Mouse (Mus musculus): Measurements from ENCODE around the gene Daxx.

The Daxx gene

DNA sequence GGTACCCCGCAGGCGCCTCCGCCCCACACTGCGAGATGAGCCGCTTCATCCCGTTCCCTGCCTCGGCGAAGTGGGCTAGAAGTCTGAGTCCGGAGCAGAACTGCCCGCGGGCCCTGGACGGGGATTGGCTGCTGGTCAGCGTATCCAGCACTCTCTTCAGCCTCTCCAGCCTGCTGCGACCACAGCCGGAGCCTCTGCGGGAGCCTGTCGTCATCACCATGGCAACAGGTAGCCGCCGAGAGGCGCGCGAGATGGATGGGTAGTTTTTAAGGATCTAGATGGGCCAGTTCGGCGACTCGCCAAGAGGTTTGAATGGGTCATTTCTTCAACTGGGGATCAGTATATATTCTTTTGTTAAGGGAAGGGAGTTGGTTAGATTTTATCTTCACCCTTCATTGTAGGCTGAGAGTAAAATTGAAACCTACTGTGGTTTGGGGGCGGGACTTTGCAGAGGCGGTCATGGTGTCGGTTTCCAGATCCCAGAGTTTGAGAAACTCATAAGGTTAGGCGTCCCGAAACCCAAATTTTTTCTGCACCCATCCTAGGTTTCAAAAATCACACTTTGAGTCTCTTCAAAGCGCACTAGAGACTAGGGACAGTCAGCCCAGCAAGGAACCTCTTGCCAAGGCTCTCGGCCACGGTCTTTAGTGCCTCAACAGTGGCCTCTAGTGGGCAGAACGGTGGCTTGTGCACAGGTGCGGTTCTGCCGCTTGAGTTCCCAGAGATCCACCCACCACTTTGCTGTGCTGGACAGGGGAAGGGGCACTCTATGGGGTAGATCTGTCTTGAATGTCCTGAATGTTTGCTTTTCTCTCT, 11.3 kb downstream of the Daxx start:
- in situ Hi-C loops (cut with MboI, MseI), result no loop called here

DNA sequence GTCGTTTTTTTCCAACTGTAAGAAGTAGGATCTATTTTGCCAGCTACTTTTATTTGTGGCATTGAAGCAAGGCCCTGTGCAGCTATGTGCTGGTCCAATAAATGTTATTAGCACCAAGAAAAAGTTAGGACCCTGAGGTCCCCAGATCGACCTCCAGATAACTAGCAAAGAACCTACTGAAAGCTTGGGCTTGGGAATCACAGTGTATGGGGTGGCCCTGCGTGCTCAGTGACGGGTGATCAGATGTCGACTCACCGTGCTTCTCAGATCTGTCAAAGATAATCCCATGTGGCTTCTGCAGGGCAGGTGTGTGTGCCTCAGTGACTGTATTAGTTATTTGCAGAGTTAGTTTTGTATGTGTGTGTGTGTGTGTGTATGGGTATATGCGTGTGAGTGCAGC, 12.1 kb downstream of the Daxx start:
- in situ Hi-C loops (cut with MboI, MseI), result no loop called here

DNA sequence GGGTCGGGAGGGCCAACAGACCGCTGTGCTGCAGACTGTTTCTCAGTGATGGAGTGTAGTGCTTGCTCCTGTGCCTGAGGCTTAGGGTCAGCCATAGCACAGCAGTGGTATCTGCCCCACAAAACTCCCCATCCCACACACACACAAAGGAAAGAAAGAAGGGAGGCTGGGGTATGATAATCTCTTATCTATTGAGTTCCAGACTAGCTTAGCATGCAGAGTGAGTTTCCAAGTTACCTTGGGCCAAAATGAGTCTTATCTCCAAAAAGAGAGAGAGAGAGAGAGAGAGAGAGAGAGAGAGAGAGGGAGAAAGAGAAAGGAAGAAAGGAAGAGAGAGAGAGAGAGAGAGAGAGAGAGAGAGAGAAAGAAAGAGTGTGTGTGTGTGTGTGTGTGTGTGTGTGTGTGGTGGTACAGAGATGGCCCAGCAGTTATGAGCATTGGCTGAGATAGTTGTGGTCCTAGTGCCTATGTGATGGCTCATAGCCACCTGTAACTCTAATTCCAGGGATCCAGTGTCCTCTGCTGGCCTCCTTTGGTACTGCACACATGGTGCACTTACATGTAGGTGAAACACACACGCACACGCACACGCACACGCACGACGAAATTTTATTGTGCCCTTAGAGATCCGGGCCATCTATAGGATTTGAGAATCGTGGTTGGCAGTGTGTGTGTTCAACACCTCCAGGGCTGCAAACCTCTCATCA, 15.5 kb downstream of the Daxx start:
- in situ Hi-C loops (cut with MboI, MseI), result no loop called here

DNA sequence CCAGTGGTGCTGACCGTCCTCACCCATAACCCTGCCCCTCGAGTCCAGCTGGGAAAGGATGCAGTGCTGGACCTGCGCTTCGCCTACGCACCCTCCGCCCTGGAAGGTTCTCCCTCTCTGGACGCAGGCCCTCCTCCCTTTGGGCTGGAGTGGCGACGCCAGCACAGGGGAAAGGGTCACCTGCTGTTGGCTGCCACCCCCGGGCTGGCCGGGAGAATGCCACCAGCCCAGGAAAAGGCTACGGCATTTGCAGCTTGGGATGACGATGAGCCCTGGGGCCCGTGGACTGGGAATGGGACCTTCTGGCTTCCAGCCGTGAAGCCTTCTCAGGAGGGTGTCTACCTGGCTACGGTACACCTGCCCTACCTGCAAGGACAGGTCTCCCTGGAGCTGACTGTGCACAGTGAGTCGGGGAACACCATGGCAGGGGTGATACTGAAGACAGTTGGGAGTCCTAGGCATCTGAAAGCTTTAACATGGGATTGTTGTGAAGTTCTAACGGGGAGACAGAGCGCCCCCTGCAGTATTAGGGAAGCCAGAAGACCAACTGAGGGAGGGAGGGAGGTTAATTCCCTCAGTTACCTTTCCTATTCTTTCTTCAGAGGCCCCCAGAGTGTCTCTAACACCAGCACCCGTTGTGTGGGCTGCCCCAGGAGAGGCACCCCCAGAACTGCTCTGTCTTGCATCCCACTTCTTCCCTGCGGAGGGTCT, 16.3 kb downstream of the Daxx start:
- in situ Hi-C loops (cut with MboI, MseI), result no loop called here

DNA sequence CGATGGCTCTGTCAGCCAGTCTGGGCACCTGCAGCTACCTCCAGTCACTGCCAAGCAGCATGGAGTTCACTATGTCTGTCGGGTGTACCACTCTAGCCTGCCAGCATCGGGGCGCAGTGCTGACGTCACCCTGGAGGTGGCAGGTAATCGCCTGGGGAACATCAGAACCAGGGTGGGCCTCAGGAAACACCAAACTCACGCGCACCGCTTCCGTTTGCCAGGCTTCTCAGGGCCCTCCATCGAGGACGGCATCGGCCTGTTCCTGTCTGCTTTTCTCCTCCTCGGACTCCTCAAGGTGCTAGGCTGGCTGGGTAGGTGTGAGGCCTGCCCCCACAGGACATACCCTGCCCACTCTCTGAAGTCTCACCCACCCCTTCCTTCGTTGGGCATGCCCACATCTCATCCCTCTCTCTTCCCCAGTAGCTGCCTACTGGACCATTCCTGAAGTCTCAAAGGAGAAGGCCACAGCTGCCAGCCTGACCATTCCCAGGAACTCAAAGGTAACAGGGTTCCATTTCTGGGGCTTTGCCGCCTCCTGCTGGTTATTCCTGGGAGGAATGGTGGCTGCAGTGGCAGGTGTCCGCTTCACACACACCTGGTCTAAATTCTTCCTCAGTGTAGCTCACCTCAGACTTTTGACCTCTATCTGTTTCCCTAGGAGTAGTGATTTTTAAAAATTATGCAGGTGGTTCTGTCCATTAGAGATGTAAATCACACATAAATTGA, 17.2 kb downstream of the Daxx start:
- in situ Hi-C loops (cut with MboI, MseI), result no loop called here

DNA sequence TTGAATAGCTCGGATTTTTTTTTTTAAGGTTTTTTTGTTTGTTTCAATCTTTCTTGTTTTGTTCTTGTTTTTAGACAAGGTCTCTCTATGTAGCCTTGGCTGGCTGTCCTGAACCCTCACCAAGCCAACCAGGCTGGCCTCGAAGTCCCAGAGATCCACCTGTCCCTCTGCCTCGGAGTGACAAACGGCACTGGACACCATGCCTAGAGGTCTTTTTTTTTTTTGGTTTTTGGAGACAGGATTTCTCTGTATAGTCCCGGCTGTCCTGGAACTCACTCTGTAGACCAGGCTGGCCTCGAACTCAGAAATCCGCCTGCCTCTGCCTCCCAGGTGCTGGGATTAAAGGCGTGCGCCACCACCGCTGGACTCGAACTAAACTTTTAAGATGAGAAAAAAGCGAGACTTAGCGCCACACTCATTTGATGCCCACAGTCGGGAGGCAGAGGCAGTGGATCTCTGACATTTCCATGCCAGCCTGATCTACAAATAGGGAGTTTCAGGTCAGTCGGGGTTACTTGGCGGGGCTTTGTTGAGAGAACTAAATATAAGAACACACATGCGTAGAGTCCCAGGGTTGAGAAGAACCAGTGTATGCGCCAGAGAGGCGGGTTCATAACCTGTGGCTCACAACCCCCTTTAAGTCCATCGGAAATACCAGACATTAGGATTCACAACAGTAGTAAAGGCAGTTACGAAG, 19.2 kb downstream of the Daxx start:
- in situ Hi-C loops (cut with MboI, MseI), result no loop called here

DNA sequence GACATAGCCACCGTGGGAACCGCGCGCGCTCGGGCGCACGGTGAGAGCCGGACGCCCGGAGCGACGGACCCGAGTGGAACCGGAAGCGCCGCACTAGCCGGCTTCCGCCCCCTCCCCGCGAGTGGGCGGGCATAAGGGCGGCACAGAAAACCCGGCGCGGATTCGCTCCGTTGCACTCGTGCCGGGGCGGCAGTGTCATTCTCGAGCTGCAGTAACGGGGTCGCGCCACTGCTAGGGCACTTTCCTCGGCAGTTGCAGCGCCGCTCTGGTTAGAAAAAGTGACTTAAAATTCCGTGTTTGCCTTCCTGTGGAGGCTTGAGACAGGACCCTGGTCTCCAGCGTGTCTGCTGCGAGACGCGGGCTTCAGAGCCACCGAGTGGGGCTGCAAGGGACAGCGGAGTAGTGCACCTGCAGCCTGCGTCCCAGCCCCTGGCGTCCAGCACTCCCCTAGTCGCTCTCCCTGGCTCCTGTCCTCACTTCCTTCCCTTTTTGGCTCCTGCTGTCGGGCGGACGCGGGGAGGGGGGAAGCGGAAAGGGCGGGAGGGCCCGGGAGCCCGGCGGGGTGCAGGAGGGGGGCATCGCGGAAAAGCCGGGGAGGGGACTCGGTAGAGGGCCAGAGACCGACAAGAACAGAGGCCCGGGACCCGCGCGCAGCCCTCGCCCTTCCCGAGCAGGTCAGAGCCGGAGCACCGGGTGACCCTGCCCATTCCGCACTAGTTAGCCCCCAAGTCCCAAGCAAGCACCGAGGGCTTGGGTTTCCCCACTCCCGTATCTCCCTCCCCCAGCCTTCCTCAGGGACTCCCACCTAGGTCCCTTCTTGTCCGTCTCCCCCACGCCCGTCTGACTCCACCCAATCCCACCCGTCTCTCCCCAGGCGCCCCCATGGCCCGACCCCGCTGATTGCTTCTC, 20.4 kb downstream of the Daxx start, which contains the start of gene Rgl2:
TSS of gene Rgl2 (plus strand) at position 173 of the 909 bp plus-strand sequence.
- in situ Hi-C loops (cut with MboI, MseI), result loop anchor here (5.0 kb wide), 1 partner anchor 37 kb away; the partner anchor contains the start of gene Kifc1

DNA sequence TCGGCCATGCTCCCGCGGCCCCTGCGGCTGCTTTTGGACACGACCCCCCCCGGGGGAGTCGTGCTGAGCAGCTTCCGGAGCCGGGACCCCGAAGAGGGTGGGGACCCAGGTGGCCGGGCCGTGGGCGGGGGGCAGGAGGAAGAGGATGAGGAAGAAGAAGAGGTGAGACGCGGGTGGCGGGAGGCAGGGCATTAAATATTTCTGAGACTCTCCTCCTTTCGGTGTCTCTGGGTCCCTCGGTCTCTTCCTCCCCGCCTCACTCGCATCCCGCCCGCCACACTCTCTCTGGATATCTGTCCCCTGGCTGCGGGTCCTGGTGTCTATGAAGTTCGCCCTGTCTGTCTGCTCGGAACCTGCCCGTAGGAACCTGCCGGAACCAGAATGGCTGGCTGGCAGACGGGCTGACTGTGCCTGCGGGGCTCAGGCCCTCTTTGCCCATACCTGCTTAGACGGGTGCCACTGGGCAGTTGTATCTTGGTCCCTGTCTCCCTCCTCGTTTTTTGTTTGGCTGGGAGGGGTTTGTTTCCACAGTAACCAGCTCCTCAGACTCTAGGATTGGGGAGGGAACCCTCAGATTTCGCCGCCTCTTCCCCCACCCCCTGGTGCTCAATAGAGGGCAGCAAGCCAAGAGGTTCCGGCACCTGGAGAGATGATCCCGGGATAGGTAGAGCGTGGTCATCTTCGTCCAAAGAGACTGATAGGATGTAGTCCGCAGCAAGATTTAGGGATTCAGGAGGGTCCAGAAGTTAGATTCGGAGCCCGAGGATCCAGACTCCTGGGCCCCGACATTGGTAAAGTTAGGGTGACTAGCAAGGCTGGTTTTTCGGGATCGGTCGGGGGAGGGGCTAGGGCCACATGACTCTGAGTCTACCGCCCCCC, 21.3 kb downstream of the Daxx start:
- in situ Hi-C loops (cut with MboI, MseI), result loop anchor here (5.0 kb wide), 1 partner anchor 38 kb away; the partner anchor contains the start of gene Kifc1

DNA sequence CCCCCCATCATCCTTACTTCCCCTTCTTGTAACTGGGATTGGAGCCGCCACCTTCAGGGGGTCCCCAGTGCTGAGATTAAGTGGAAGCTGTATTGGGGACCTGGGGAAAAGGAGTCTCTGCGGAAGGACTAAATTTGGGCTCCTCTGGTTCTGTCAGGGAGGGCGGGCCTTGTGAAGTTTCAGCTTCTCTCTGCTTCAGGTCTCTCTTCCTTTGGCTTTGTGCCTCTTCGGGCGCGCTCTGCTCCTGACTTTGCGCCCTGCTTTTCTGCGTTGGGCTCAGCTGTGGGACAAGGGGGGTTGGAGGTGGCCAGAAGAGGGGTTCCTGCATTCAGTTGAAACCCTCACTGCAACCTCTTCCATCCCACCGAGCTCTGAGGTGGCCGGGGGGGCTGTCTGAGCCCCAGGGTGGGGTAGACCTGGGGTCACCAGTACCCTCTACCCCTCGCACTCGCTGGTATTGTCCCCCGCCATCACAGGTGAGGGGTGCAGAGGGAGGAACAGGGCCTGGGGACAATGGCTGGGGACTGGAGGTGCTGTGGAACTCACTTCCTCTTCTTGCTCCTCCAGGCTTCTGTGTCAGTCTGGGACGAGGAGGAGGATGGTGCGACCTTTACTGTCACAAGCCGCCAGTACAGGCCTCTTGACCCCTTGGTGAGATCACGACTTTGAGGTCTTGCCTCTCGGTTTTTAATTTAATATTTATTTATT, 22.1 kb downstream of the Daxx start:
- in situ Hi-C loops (cut with MboI, MseI), result loop anchor here (5.0 kb wide), 1 partner anchor 39 kb away; the partner anchor contains the start of gene Kifc1

DNA sequence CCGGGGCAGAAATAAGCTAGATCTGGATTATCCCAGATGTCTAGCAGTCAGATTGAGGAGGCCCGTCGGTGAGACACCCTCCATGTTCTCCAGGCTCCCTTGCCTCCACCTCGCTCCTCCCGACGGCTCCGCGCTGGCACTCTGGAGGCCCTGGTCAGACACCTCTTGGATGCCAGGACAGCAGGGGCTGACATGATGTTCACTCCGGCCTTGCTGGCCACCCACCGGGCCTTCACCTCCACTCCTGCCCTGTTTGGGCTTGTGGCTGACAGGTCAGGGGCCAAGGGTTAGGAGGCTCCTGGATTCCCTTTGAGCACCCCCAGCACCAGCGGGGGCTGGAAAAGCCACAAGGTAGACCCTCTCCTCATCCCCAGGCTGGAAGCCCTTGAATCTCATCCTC, 22.7 kb downstream of the Daxx start:
- in situ Hi-C loops (cut with MboI, MseI), result loop anchor here (5.0 kb wide), 1 partner anchor 40 kb away; the partner anchor contains the start of gene Kifc1

DNA sequence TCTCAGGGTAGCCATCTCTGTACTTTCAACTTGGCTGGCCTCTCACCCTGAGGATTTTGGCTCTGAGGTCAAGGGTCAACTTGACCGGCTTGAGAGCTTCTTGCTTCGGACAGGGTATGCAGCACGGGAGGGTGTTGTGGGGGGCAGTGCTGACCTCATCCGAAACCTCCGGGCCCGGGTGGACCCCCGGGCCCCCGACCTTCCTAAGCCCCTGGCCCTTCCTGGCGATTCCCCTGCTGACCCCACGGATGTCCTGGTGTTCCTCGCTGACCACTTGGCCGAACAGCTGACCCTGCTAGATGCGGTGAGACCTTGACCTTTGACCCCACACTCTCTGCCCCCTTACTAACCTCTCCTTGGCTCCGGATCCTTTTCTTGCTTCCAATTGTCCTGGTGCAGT, 23.2 kb downstream of the Daxx start:
- in situ Hi-C loops (cut with MboI, MseI), result loop anchor here (5.0 kb wide), 1 partner anchor 40 kb away; the partner anchor contains the start of gene Kifc1

DNA sequence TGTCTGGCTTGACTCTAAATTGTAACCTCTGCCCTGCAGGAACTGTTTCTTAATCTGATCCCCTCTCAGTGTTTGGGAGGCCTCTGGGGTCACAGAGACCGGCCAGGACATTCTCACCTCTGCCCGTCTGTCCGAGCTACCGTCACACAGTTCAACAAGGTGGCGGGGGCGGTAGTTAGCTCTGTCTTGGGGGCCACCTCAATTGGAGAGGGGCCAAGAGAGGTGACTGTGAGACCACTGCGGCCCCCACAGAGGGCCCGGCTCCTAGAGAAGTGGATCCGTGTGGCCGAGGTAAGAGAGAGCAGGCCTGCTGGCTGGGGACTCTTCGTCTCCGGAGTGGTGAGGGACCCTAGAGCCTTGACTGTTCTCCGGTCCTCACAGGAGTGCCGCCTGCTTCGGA, 23.8 kb downstream of the Daxx start:
- in situ Hi-C loops (cut with MboI, MseI), result loop anchor here (5.0 kb wide), 1 partner anchor 41 kb away; the partner anchor contains the start of gene Kifc1

DNA sequence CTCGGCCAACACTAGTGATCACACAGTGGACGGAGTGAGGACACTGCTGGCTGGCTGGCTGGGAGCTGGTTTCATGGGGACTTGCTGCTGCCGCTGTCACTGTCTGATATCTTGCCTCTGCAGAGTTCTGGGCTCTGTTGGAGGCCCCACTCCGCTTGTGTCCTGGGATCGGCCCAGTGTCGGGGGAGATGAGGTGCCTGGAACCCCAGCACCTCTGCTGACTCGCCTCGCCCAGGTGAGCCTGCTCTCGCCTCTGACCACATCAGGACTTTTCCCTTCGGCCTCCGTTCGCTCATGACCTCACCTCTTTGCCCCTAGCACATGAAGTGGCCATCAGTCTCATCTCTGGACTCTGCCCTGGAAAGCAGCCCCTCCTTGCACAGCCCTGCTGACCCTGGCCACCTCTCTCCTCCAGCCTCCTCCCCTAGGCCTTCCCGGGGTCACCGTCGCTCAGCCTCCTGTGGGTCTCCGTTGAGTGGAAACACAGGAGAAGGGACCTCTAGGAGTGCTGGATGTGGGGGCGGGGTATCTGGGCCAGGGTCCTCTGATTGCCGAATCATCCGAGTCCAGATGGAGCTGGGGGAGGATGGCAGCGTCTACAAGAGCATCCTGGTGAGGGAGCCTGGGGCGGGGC, 26.3 kb downstream of the Daxx start:
- in situ Hi-C loops (cut with MboI, MseI), result no loop called here

DNA sequence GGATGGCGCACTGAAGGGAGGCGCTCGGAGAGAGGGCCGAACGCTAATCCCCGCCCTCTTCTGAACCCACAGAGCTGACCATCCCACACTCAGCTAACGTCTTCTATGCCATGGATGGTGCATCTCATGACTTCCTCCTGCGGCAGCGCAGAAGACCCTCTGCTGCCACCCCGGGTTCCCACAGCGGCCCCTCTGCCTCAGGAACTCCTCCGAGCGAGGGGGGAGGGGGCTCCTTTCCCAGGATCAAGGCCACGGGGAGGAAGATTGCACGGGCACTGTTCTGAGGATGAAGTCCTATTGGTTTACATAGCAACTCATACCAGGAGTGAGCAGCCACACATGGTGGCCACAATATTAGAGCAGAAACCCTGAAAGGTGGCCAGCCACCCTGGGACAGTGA, 27.8 kb downstream of the Daxx start:
- in situ Hi-C loops (cut with MboI, MseI), result no loop called here

DNA sequence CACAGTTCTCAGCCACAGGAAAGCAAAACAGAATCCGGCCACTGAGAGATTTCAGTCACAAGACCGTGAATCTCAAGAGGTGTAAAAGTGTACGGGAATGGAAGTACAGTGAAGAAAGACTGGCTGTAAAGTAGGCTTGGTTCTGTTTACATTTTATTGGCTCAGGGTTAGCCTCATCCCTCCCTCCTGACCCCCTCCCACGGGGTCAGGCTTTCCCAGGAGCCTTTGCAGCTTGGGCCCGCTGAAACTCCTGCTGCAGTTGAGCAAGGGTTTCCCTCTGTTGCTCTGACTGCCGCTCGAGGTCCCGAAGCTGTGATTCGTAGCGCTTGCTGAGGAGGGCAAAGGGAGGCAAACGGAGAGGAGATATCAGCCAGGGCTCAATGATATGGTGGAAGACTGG, 29.6 kb downstream of the Daxx start:
- in situ Hi-C loops (cut with MboI, MseI), result no loop called here

DNA sequence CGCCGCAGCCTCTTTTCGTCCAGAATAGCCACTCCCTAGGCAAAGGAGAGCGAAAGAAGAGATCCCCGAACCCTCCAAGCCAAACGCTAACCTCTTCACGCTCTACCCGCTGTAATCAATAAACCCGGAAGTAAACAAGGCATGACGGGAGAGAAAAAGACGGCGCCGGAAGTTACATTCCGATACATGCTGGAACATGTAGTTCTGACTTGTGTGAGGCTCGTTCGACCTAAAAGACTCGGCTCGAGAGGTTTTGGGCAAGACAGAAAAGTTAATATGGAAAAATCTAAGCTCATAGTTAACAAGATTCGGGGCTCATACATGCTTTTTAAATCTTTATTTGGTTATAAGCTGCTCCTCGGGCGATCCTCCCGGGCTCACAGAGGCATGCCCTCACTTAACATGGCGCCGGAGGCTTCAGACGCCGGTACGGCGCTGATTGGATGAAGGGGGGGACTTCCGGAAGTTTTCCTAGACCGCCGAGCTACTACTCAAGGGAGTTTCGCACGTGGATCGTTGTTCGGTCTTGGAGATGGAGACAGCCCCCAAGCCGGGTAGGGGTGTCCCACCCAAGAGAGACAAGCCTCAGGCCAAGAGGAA, 31.1 kb downstream of the Daxx start, which contains the start of the genes Pfdn6 and Wdr46:
TSS of gene Pfdn6 (minus strand) at position 138 of the 600 bp plus-strand sequence.
TSS of gene Wdr46 (plus strand) at position 455 of the 600 bp plus-strand sequence.
- in situ Hi-C loops (cut with MboI, MseI), result no loop called here

DNA sequence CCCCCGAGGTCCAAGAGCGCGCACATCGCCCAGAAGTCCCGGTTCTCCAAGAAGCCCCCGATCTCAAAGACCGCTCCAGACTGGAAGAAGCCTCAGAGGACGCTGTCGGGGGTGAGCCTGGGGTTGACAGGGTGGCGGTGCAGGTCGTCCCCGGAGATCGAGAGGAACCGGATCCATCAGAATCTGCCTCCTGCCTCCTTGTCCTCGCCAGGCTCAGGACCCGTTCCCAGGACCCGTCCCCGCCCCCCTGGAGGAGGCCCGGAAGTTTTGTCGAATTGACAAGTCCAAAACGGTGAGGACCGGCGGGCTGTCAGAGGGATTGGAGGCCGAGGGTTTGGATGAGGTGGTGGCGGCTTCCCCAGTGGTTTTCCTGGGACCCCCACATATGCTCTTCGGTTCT, 31.8 kb downstream of the Daxx start:
- in situ Hi-C loops (cut with MboI, MseI), result no loop called here
